Mouse (Mus musculus): ENCODE data around the gene Bsdc1. TPM values are rescaled to one million over a fixed set of nuclear protein-coding genes. Genes with fewer than 3 reads are reported as not detected.
"Not testable (repeated sequence)": the region's sequence is repeated elsewhere in the genome, so short reads cannot be mapped to it uniquely, and the experiment has no call there.

Gene Bsdc1
- total RNA-seq, 2 experiments from 2014 or later = 41.4 to 46.9 TPM

DNA sequence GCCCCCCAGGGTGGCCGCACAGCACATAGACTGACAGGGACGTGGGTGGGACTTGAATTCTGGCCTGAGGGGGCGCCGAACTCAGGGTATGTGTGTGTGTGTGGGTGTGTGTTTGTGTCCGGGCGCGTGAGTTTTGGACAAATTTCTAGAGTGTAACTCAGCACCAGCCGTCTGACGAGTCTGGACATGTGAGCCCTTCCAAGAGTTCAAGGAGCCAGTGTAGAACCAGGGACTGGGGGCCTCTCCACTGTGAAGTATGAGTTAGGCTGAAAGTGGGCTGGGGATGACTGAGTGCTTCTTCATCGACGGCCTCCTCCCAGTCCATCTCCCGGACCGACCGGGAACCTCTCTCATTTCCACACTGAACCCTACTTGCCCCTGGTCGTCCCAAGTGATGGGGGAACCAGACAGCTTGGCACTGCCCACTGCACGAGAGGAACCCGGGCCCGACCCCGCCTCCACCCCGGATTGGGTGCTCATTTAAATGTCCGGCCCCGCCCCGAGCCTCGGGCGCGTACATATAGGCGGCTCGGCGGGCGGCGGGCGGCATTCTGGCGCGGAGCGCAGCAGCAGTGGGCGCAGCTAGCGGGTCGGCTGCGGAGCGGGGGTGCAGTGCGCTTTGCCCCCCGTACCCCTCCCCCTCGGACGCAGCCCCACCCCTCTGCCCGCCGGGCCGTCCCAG lies 51.8 kb downstream of the Bsdc1 start, which contains the start of gene Marcksl1:
Gene Marcksl1, plus strand, starts transcription at position 496 of the 682 bp plus-strand sequence.
- DNase-seq (ENCODE audit: low spot score in 2 of 2) = peak; percentile 88 to 95

DNA sequence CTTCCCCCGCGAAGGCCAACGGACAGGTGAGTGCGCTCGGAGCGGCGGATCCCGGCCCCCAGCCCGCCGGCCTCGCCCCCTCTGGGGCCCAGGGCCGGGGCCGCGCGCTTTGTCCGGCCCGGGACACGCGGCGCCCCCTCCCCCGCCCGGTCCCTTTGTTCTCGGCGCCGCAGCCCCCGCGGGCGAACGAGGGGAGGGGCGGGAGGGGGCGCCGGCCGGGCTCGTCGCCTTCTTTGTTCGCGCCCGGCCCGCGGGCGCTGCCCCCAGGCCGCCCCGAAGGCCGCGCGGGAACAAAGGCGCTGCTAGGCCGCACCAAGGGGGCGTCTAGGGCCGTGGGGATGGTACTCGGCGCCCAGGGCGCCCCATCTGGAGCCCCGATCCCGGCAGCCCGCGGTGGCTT lies 52.5 kb downstream of the Bsdc1 start:
- DNase-seq (ENCODE audit: low spot score in 2 of 2) = no peak

DNA sequence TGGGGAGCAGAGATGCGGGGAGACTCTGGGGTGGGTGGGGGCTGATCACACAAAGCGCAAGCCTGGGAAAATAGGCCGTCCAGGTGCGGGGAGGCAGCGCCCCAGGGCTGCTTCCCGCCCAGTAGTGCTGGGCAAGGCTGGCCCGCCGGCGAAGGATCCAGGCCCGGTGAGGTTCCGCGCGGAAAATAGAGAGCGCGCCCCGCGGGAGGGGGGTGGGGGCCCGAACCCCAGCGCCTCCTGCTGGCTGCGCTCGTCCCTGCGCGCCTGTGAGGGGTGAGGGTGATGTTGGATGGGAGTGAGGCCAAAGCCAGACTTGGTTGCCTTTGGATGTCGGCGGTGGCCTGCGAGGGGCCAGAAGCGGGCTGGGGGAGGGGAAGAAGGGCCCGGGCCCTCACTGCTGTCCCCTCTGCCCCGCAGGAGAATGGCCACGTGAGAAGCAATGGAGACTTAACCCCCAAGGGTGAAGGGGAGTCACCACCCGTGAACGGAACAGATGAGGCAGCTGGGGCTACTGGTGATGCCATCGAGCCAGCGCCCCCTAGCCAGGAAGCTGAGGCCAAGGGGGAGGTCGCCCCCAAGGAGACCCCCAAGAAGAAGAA lies 53.0 kb downstream of the Bsdc1 start:
- peak; percentile 82 to 87 for DNase-seq (ENCODE audit: low spot score in 2 of 2)

DNA sequence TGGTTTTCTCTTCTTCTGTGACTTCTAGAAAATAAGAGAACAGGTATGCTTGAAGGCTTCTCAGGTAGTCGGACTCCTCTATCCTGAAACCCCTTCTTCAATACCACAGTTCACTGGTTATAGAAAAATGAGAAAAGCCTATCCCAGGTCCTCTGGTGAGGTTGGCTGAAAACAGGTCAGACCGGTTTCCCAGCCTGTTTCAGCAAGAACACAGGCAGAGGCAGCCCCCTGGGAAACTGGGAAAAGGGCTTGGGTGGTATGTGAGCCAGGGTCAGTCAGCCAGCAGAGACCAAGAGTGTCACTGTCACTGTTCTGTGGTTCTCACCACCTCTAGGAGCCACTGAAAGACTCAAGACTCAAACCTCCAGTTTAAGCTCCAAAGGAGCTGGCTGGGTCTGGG lies 55.5 kb downstream of the Bsdc1 start:
- DNase-seq (ENCODE audit: low spot score in 2 of 2) = no peak

DNA sequence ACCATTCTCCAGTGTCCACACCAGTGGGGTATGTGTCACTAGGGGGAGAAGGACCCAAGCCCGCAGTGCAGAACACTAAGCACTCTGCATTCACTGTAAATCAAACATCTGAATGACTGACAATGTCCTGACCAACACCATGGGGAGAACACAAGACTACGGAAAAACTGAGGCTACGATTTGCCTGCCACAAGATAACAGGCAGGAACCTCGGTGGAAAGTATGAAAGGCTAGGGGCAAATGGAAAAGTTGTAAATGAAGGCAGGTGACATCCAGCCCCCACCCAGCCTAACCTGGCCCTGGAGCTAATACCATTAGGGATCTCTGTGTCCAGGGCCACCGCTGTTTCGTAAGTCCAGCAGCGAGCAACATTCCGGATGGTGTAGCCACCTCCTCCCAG lies 57.1 kb downstream of the Bsdc1 start:
- DNase-seq (ENCODE audit: low spot score in 2 of 2) = no peak

DNA sequence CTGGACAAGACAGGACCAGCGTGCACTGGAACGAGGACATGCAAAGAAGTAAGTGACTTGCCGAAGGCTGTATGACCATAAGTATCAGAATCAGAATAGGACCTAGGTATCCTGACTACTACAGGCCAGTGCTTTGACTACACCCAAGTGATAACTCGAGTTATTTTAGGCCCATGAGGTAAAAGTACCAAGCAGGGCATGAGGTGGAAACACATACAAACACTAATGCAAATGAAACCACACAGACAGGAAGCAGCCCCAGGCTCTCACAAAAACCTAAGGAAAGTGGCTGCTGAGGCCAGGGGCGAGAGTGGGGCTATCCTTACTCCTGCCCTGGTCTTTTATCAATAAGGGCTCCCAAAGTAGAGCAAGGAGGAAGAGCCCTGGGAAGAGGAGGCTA lies 64.0 kb downstream of the Bsdc1 start:
- no peak for DNase-seq (ENCODE audit: low spot score in 2 of 2)

DNA sequence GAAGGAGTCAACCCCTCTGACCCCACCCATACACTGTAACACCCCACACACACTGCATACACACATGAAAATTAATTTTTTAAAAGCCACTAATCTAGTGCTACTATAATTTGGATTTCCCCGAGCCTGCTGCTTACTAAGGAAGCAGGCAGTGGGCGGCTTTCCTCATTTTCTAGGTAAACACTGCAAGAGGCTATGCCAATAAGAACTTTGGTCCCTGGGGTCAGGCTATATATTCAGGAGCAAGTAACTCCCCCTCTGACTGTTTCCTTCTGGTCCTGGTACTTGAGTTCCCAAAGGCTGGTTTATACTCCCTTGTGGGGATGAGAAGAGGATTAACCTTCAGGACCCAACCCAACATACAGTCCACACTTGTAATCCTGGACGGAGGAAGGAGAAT lies 64.5 kb downstream of the Bsdc1 start:
- no peak for DNase-seq (ENCODE audit: low spot score in 2 of 2)

DNA sequence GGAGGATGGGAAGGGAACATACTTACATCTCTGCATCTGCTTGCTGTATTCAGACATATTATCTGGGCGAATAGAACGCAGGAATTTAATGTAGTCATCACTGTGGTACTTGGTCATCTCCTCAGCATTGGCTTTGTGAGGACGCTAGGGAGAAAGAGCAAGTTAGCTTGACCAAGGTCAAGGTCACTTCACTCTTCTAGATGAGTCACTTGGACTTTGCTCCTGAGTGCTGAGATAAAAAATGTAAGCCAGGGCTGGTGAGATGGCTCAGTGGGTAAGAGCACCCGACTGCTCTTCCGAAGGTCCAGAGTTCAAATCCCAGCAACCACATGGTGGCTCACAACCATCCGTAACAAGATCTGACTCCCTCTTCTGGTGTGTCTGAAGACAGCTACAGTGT lies 67.5 kb downstream of the Bsdc1 start:
- DNase-seq (ENCODE audit: low spot score in 2 of 2) = not testable (repeated sequence)

Other genes with a start within 250 kb of the Bsdc1 start
- gene C77080, start 200.2 kb upstream of the Bsdc1 start, total RNA-seq (2021) = 10 to 100 TPM; 11.4 to 12.1 TPM
- gene Sync, start 174.0 kb upstream of the Bsdc1 start, total RNA-seq (2021) = 1 to 10 TPM; 1.6 to 1.7 TPM
- 100 to 1,000 TPM; 124 to 139 TPM for gene Rbbp4, start 126.2 kb upstream of the Bsdc1 start, total RNA-seq (2021)
- 10 to 100 TPM; 26.9 to 30.2 TPM for gene Zbtb8os, start 125.9 kb upstream of the Bsdc1 start, total RNA-seq (2021)
- gene Zbtb8a, start 83.5 kb upstream of the Bsdc1 start, total RNA-seq (2021) = 1 to 10 TPM; 7.8 to 8.0 TPM
- 1 to 10 TPM; 4.4 to 5.1 TPM for gene Zbtb8b, start 20.7 kb upstream of the Bsdc1 start, total RNA-seq (2021)
- under 1 TPM; 0.37 to 0.51 TPM for gene Tssk3, start 29.4 kb downstream of the Bsdc1 start, total RNA-seq (2021)
- 1 to 10 TPM; 1.0 to 2.0 TPM for gene Fam229a, start 29.6 kb downstream of the Bsdc1 start, total RNA-seq (2021)
- gene Marcksl1, start 52.0 kb downstream of the Bsdc1 start, total RNA-seq (2021) = 100 to 1,000 TPM; 713 to 734 TPM
- 10 to 100 TPM; 40.5 to 40.9 TPM for gene Hdac1, start 81.1 kb downstream of the Bsdc1 start, total RNA-seq (2021)
- 1 to 10 TPM; 9.1 to 9.3 TPM for gene Lck, start 112.1 kb downstream of the Bsdc1 start, total RNA-seq (2021)
- gene Fam167b, start 117.0 kb downstream of the Bsdc1 start, total RNA-seq (2021) = not detected
- 100 to 1,000 TPM; 136 to 140 TPM for gene Eif3i, start 139.1 kb downstream of the Bsdc1 start, total RNA-seq (2021)
- gene Tmem234, start 139.1 kb downstream of the Bsdc1 start, total RNA-seq (2021) = 10 to 100 TPM; 95.6 to 99.1 TPM
- 1 to 10 TPM; 3.1 to 5.3 TPM for gene Dcdc2b, start 152.7 kb downstream of the Bsdc1 start, total RNA-seq (2021)
- 10 to 100 TPM; 27.5 to 27.6 TPM for gene Iqcc, start 157.5 kb downstream of the Bsdc1 start, total RNA-seq (2021)
- gene Ccdc28b, start 162.4 kb downstream of the Bsdc1 start, total RNA-seq (2021) = 100 to 1,000 TPM; 123 to 140 TPM
- gene Txlna, start 179.5 kb downstream of the Bsdc1 start, total RNA-seq (2021) = 10 to 100 TPM; 41.4 to 46.8 TPM
- gene Kpna6, start 211.2 kb downstream of the Bsdc1 start, total RNA-seq (2021) = 10 to 100 TPM; 74.7 to 90.0 TPM
- gene Tmem39b, start 235.3 kb downstream of the Bsdc1 start, total RNA-seq (2021) = 10 to 100 TPM; 13.0 to 13.1 TPM